Mouse (Mus musculus): ENCODE measurements around the gene Rab3a.

GRCm38 (mm10) chr8:70749097-70749674 lies 5.3 kb upstream of the Rab3a start:
- TF ChIP-seq POLR2A (IDR thresholded peaks at IDR 0.05; ENCODE audit: insufficient read depth, low read depth, low read length): no peak
- no peak for TF ChIP-seq CTCF (IDR thresholded peaks at IDR 0.05)
